Comparison of ENCODE assay signal across 14 mouse cellular contexts in the genomic region with DNA sequence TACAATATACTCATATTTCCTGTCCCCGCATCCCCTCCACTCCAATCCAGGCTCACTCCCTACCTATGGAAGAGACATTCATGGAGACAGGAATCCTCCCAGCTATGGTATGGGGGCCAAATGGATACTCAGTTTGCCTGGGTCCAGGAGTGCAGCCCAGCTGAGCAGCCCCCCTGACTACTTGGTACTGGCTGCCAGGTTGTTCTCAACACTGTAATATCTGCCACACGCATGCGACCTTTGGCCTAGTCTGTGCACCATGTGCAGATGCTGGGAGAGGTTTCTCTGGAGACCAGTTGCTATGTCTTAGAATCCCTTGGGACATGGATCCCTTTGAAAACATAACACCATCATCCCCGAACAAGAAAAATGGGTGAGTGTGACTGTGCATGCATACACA. TPM values are rescaled to one million over a fixed set of nuclear protein-coding genes. Genes with fewer than 3 reads are reported as not detected.
DNase-seq lines count a peak whose midpoint lies in the region; ATAC-seq and TF ChIP-seq lines count a peak whose summit lies in the region.
"Had no signal": no experiment of that assay in that cellular context is flagged by ENCODE, and none has a peak within 500 bp of the region (broad histone marks: within the 10 kb centered on the region; RNA-seq: fewer than 3 reads in every experiment).

No protein-coding gene starts in this region.

- H3K27me3 ChIP-seq in midbrain, embryonic 10.5 days (ENCODE audit: low read depth, poor library complexity, severe bottlenecking), result peaks cover 38% of the 10 kb centered on the region
- 0 out of 2 replicates have a peak, but pooled peaks cover 3% of the 10 kb centered on the region for H3K27me3 ChIP-seq in midbrain, embryonic 16.5 days (ENCODE audit: control insufficient read depth, insufficient read depth, low read depth, low read length)
- peaks cover 28% of the 10 kb centered on the region for H3K27me3 ChIP-seq in embryonic facial prominence, embryonic 13.5 days
- no peaks in the 10 kb centered on the region for H3K27me3 ChIP-seq in intestine, postnatal 0 days (replicated peaks; ENCODE audit: control insufficient read depth, insufficient read depth, low read length)
- H3K27me3 ChIP-seq in neural tube, embryonic 15.5 days (replicated peaks), result 0 out of 2 replicates have a peak, but pooled peaks cover 3% of the 10 kb centered on the region
- H3K27me3 ChIP-seq: lung, embryonic 15.5 days had no signal

- ATAC-seq in midbrain, embryonic 16.5 days, result no peak
- ATAC-seq in embryonic facial prominence, embryonic 13.5 days (ENCODE audit: insufficient number of reproducible peaks, insufficient read depth, low FRiP score, low TSS enrichment, low read depth), result no peak
- no peak for ATAC-seq in intestine, postnatal 0 days
- ATAC-seq in neural tube, embryonic 15.5 days (ENCODE audit: low FRiP score), result no peak

- WGBS in midbrain, embryonic 10.5 days, result 85% methylated on average over 4 of the region's 4 CpGs
- 67% methylated on average over 4 of the region's 4 CpGs for WGBS in midbrain, embryonic 16.5 days
- WGBS in embryonic facial prominence, embryonic 13.5 days, result 81% methylated on average over 4 of the region's 4 CpGs
- 62% methylated on average over 4 of the region's 4 CpGs for WGBS in intestine, postnatal 0 days
- WGBS in neural tube, embryonic 15.5 days, result 69% methylated on average over 4 of the region's 4 CpGs

- no peaks in the 10 kb centered on the region for H3K9me3 ChIP-seq in midbrain, embryonic 10.5 days (replicated peaks)
- no peaks in the 10 kb centered on the region for H3K9me3 ChIP-seq in midbrain, embryonic 16.5 days (replicated peaks; ENCODE audit: control insufficient read depth, low read length, poor library complexity, severe bottlenecking)
- no peaks in the 10 kb centered on the region for H3K9me3 ChIP-seq in embryonic facial prominence, embryonic 13.5 days
- H3K9me3 ChIP-seq in intestine, postnatal 0 days (ENCODE audit: control insufficient read depth), result no peaks in the 10 kb centered on the region
- H3K9me3 ChIP-seq in neural tube, embryonic 15.5 days (replicated peaks), result no peaks in the 10 kb centered on the region
- H3K9me3 ChIP-seq: heart, embryonic 13.5 days; lung, embryonic 15.5 days had no signal

- H3K4me3 ChIP-seq in midbrain, embryonic 10.5 days, result peak overlapping the region; percentile 68
- H3K4me3 ChIP-seq in midbrain, embryonic 16.5 days (ENCODE audit: low read depth, low read length), result no peak overlapping the region
- no peak overlapping the region for H3K4me3 ChIP-seq in embryonic facial prominence, embryonic 13.5 days
- no peak overlapping the region for H3K4me3 ChIP-seq in intestine, postnatal 0 days (ENCODE audit: low read depth, low read length)
- H3K4me3 ChIP-seq in neural tube, embryonic 15.5 days (replicated peaks), result no peak overlapping the region
- no peak overlapping the region for H3K4me3 ChIP-seq in left cerebral cortex, adult 2 months
- H3K4me3 ChIP-seq: erythroblast, embryonic 14.5 days; lung, embryonic 15.5 days had no signal

- no peak overlapping the region; the same call in 1 of the 2 replicates for H3K4me2 ChIP-seq in midbrain, embryonic 16.5 days (ENCODE audit: low read length)
- H3K4me2 ChIP-seq in embryonic facial prominence, embryonic 13.5 days, result 0 out of 2 replicates have a peak overlapping the region, but pooled peaks have one; percentile 3
- H3K4me2 ChIP-seq in intestine, postnatal 0 days (replicated peaks; ENCODE audit: low read depth), result peak overlapping the region; percentile 28; the same call in 1 of the 2 replicates
- peak overlapping the region; percentile 98 for H3K4me2 ChIP-seq in neural tube, embryonic 15.5 days
- H3K4me2 ChIP-seq: lung, embryonic 15.5 days had no signal

- DNase-seq in midbrain, embryonic 10.5 days (ENCODE audit: low spot score), result no peak
- DNase-seq in left cerebral cortex, adult 2 months (ENCODE audit: extremely low spot score in 1 of 2, low spot score in 2 of 2), result no peak
- no peak for DNase-seq in left cerebral cortex, postnatal 14 days (ENCODE audit: low spot score in 2 of 2)
- DNase-seq: adrenal gland, postnatal 10 days; cerebellum, adult 11 months; gastrocnemius, postnatal 10 days; kidney, postnatal 36 days had no signal

- no peak overlapping the region for H3K9ac ChIP-seq in midbrain, embryonic 16.5 days (ENCODE audit: low read depth, low read length)
- no peak overlapping the region for H3K9ac ChIP-seq in embryonic facial prominence, embryonic 13.5 days
- no peak overlapping the region for H3K9ac ChIP-seq in intestine, postnatal 0 days (ENCODE audit: low read depth, low read length)
- no peak overlapping the region for H3K9ac ChIP-seq in neural tube, embryonic 15.5 days (replicated peaks)
- H3K9ac ChIP-seq: lung, embryonic 15.5 days had no signal

- no peaks in the 10 kb centered on the region for H3K36me3 ChIP-seq in midbrain, embryonic 10.5 days
- H3K36me3 ChIP-seq in midbrain, embryonic 16.5 days (ENCODE audit: control insufficient read depth, insufficient read depth, low read length), result no peaks in the 10 kb centered on the region
- no peaks in the 10 kb centered on the region for H3K36me3 ChIP-seq in embryonic facial prominence, embryonic 13.5 days
- H3K36me3 ChIP-seq in intestine, postnatal 0 days (ENCODE audit: control insufficient read depth, insufficient read depth), result no peaks in the 10 kb centered on the region
- H3K36me3 ChIP-seq in neural tube, embryonic 15.5 days, result no peaks in the 10 kb centered on the region
- H3K36me3 ChIP-seq: heart, embryonic 13.5 days; lung, embryonic 15.5 days had no signal

- no peak for TF ChIP-seq CTCF in intestine, postnatal 0 days (IDR thresholded peaks at IDR 0.05; ENCODE audit: low read depth)
- TF ChIP-seq CTCF in left cerebral cortex, adult 2 months (IDR thresholded peaks at IDR 0.05), result no peak

- peak overlapping the region; percentile 87 for H3K27ac ChIP-seq in midbrain, embryonic 10.5 days (replicated peaks)
- no peak overlapping the region for H3K27ac ChIP-seq in midbrain, embryonic 16.5 days (ENCODE audit: low read length)
- H3K27ac ChIP-seq in embryonic facial prominence, embryonic 13.5 days, result no peak overlapping the region
- no peak overlapping the region for H3K27ac ChIP-seq in intestine, postnatal 0 days (ENCODE audit: low read depth, low read length)
- no peak overlapping the region for H3K27ac ChIP-seq in neural tube, embryonic 15.5 days (replicated peaks)
- no peak overlapping the region for H3K27ac ChIP-seq in left cerebral cortex, adult 2 months
- H3K27ac ChIP-seq: heart, embryonic 13.5 days; lung, embryonic 15.5 days had no signal

- H3K4me1 ChIP-seq in midbrain, embryonic 10.5 days, result peaks cover 83% of the 10 kb centered on the region
- peaks cover 14% of the 10 kb centered on the region for H3K4me1 ChIP-seq in midbrain, embryonic 16.5 days (ENCODE audit: control insufficient read depth, insufficient read depth, low read length)
- peaks cover 29% of the 10 kb centered on the region for H3K4me1 ChIP-seq in embryonic facial prominence, embryonic 13.5 days
- peaks cover 6% of the 10 kb centered on the region for H3K4me1 ChIP-seq in intestine, postnatal 0 days (replicated peaks; ENCODE audit: control insufficient read depth, insufficient read depth, low read length)
- peaks cover 51% of the 10 kb centered on the region for H3K4me1 ChIP-seq in neural tube, embryonic 15.5 days

- intact Hi-C loops in left cerebral cortex, adult 2 months (cut with DNase I), result no loop called here
- intact Hi-C loops in left cerebral cortex, postnatal 14 days (cut with DNase I), result no loop called here

RNA-seq across cellular contexts. Expression of gene Rassf4, which starts 2.0 kb away (rescaled TPM):
- 35.0 and 35.7 TPM in 2 replicates for polyA plus RNA-seq in midbrain, embryonic 10.5 days (2016; fragmentation: Nextera tagmentation; extraction: Ambion mirVana)
- 8.3 and 8.7 TPM in 2 replicates for polyA plus RNA-seq in midbrain, embryonic 16.5 days (2015; fragmentation: Nextera tagmentation; extraction: Ambion mirVana)
- 14.4 and 14.5 TPM in 2 replicates for polyA plus RNA-seq in embryonic facial prominence, embryonic 13.5 days (2015; fragmentation: Nextera tagmentation; extraction: Ambion mirVana)
- polyA plus RNA-seq in intestine, postnatal 0 days (2015; fragmentation: Nextera tagmentation; extraction: Ambion mirVana), result 6.4 and 6.7 TPM in 2 replicates
- 29.0 and 32.5 TPM in 2 replicates for polyA plus RNA-seq in neural tube, embryonic 15.5 days (2015; fragmentation: Nextera tagmentation; extraction: Ambion mirVana)
- 1 to 10 TPM; 4.5 to 6.0 TPM for total RNA-seq in left cerebral cortex, adult 2 months (2021)
- 1 to 10 TPM; 4.3 to 5.0 TPM for total RNA-seq in left cerebral cortex, postnatal 14 days (2021)

RNA-seq across cellular contexts. Expression of gene Depp1, which starts 21.4 kb away (rescaled TPM):
- 8.6 and 9.2 TPM in 2 replicates for polyA plus RNA-seq in midbrain, embryonic 10.5 days (2016; fragmentation: Nextera tagmentation; extraction: Ambion mirVana)
- 8.4 and 10.8 TPM in 2 replicates for polyA plus RNA-seq in midbrain, embryonic 16.5 days (2015; fragmentation: Nextera tagmentation; extraction: Ambion mirVana)
- 16.5 and 19.9 TPM in 2 replicates for polyA plus RNA-seq in embryonic facial prominence, embryonic 13.5 days (2015; fragmentation: Nextera tagmentation; extraction: Ambion mirVana)
- polyA plus RNA-seq in intestine, postnatal 0 days (2015; fragmentation: Nextera tagmentation; extraction: Ambion mirVana), result 11.2 and 13.0 TPM in 2 replicates
- 16.5 and 16.9 TPM in 2 replicates for polyA plus RNA-seq in neural tube, embryonic 15.5 days (2015; fragmentation: Nextera tagmentation; extraction: Ambion mirVana)
- total RNA-seq in left cerebral cortex, adult 2 months (2021), result 1 to 10 TPM; 1.8 to 2.0 TPM
- total RNA-seq in left cerebral cortex, postnatal 14 days (2021), result 10 to 100 TPM in 1 of 2 experiments, 1 to 10 TPM in 1; 2.5 to 12.4 TPM

RNA-seq across cellular contexts. Expression of gene Zfp422, which starts 43.0 kb away (rescaled TPM):
- polyA plus RNA-seq in midbrain, embryonic 10.5 days (2016; fragmentation: Nextera tagmentation; extraction: Ambion mirVana), result 308 and 322 TPM in 2 replicates
- polyA plus RNA-seq in midbrain, embryonic 16.5 days (2015; fragmentation: Nextera tagmentation; extraction: Ambion mirVana), result 135 and 158 TPM in 2 replicates
- polyA plus RNA-seq in embryonic facial prominence, embryonic 13.5 days (2015; fragmentation: Nextera tagmentation; extraction: Ambion mirVana), result 218 and 229 TPM in 2 replicates
- polyA plus RNA-seq in intestine, postnatal 0 days (2015; fragmentation: Nextera tagmentation; extraction: Ambion mirVana), result 41.8 and 43.3 TPM in 2 replicates
- 108 and 122 TPM in 2 replicates for polyA plus RNA-seq in neural tube, embryonic 15.5 days (2015; fragmentation: Nextera tagmentation; extraction: Ambion mirVana)
- total RNA-seq in left cerebral cortex, adult 2 months (2021), result 10 to 100 TPM; 21.9 to 24.1 TPM
- total RNA-seq in left cerebral cortex, postnatal 14 days (2021), result 10 to 100 TPM; 25.2 to 29.6 TPM

RNA-seq across cellular contexts. Expression of gene Tmem72, which starts 44.9 kb away (rescaled TPM):
- 0.02 and 0.06 TPM in 2 replicates for polyA plus RNA-seq in midbrain, embryonic 10.5 days (2016; fragmentation: Nextera tagmentation; extraction: Ambion mirVana)
- polyA plus RNA-seq in midbrain, embryonic 16.5 days (2015; fragmentation: Nextera tagmentation; extraction: Ambion mirVana), result 0.42 and 0.75 TPM in 2 replicates
- polyA plus RNA-seq in embryonic facial prominence, embryonic 13.5 days (2015; fragmentation: Nextera tagmentation; extraction: Ambion mirVana), result 0.04 and 0.07 TPM in 2 replicates
- polyA plus RNA-seq in intestine, postnatal 0 days (2015; fragmentation: Nextera tagmentation; extraction: Ambion mirVana), result 0.01 TPM in 1 of 2 replicates, not detected in the other
- polyA plus RNA-seq in neural tube, embryonic 15.5 days (2015; fragmentation: Nextera tagmentation; extraction: Ambion mirVana), result 1.1 and 1.5 TPM in 2 replicates
- under 1 TPM; 0.29 to 0.58 TPM for total RNA-seq in left cerebral cortex, adult 2 months (2021)
- 1 to 10 TPM; 1.0 to 1.2 TPM for total RNA-seq in left cerebral cortex, postnatal 14 days (2021)
- polyA plus RNA-seq: erythroblast, embryonic 14.5 days had no signal
